Mouse (Mus musculus) forebrain, embryonic 14.5 days (tissue): ENCODE results near the gene Tle3. TPM values are rescaled to one million over a fixed set of nuclear protein-coding genes. Genes with fewer than 3 reads are reported as not detected.

Experiments
- ATAC-seq: fragments of 200-750 bp; cut with Nextera tagmentation; 2 replicates; pipeline ENCODE4 v1.8.0; 2017; ENCODE audit warnings: mild to moderate bottlenecking, moderate library complexity
- DNase-seq: peaks from one replicate; pipeline ENCODE4 v3.0.0-alpha.2; 2015; ENCODE audit warnings: low spot score
- H3K27ac ChIP-seq: fragments of 300-500 bp; sonication (generic); 2 replicates; pipeline ENCODE4 v1.5.1; 2014; ENCODE audit warnings: low read depth, mild to moderate bottlenecking, control low read depth, low read length, moderate library complexity
- H3K27me3 ChIP-seq: fragments of 300-500 bp; sonication (generic); replicated peaks from 2 replicates; pipeline ENCODE4 v1.6.1; 2014; ENCODE audit warnings: low read length, control low read depth, mixed read lengths; ENCODE audit not compliant: control insufficient read depth, insufficient read depth
- H3K36me3 ChIP-seq: fragments of 300-500 bp; sonication (generic); 2 replicates; pipeline ENCODE4 v1.6.1; 2014; ENCODE audit warnings: low read length, control low read depth; ENCODE audit not compliant: control insufficient read depth, insufficient read depth
- H3K4me1 ChIP-seq: fragments of 300-500 bp; sonication (generic); 2 replicates; pipeline ENCODE4 v1.6.1; 2014; ENCODE audit warnings: antibody characterized with exemption, low read length, control low read depth; ENCODE audit not compliant: control insufficient read depth, insufficient read depth
- H3K4me2 ChIP-seq: fragments of 300-500 bp; sonication (generic); 2 replicates; pipeline ENCODE4 v1.6.1; 2014; ENCODE audit warnings: mild to moderate bottlenecking, control low read depth, low read length
- H3K4me3 ChIP-seq: fragments of 300-500 bp; sonication (generic); 2 replicates; pipeline ENCODE4 v1.5.1; 2014; ENCODE audit warnings: low read depth, low read length, control low read depth
- H3K9ac ChIP-seq: fragments of 300-500 bp; sonication (generic); 2 replicates; pipeline ENCODE4 v1.6.1; 2014; ENCODE audit warnings: mild to moderate bottlenecking, low read length, control low read depth, moderate library complexity
- H3K9me3 ChIP-seq: fragments of 300-500 bp; sonication (generic); replicated peaks from 2 replicates; pipeline ENCODE4 v1.6.1; 2016; ENCODE audit warnings: low read length, control low read depth, mixed read lengths; ENCODE audit not compliant: control insufficient read depth
- WGBS: fragments of 180-500 bp; shearing (Covaris S2); extraction: QIAGEN DNeasy Blood & Tissue Kit; methylation state at CpG from one replicate; pipeline ENCODE4 v1.1.7; 2014; 5-methylcytosine and 5-hydroxymethylcytosine counted together
- polyA plus RNA-seq: library from polyadenylated mRNA; unstranded; fragments of >200 nt; fragmentation: Nextera tagmentation; extraction: Ambion mirVana; gene quantifications from 2 replicates; pipeline ENCODE4 v1.2.1, GENCODE M21; 2014

The Tle3 gene
- polyA plus RNA-seq, 1 experiment from 2014 or later = 28.1 TPM

DNA sequence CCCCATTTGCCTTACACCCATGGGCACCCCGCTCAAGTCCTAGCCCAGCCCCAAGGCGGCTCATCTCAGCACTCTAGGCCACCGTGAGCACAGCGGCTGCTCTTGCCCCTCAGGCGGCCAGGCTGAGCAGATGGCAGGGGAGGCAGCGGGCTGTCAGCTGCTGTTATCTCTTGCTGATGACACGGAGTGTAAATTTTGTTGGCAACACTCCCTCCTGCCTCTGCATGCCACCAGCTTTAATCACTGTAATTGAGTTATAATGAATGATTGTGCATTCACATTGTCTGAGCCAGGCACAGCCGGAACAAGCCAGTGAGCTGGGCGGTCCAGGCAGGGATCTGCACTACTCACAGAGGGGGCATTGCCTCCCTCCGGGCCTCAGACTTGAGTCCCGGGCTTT is 61.9 kb downstream of the Tle3 start:
- Histone ChIP-seq H3K9ac (no peak overlapping the region), H3K27me3 (0 out of 2 replicates have a peak, but pooled peaks cover 8% of the 10 kb centered on the region), H3K27ac (peak overlapping the region; percentile 23; the same call in 1 of the 2 replicates), H3K4me1 (peaks cover 10% of the 10 kb centered on the region), H3K4me2 (no peak overlapping the region), H3K4me3 (no peak overlapping the region), H3K36me3 (no peaks in the 10 kb centered on the region), H3K9me3 (no peaks in the 10 kb centered on the region)
- peak; percentile 91 for DNase-seq
- peak; percentile 92 for ATAC-seq
- WGBS = 13% methylated on average over 11 of the region's 11 CpGs

DNA sequence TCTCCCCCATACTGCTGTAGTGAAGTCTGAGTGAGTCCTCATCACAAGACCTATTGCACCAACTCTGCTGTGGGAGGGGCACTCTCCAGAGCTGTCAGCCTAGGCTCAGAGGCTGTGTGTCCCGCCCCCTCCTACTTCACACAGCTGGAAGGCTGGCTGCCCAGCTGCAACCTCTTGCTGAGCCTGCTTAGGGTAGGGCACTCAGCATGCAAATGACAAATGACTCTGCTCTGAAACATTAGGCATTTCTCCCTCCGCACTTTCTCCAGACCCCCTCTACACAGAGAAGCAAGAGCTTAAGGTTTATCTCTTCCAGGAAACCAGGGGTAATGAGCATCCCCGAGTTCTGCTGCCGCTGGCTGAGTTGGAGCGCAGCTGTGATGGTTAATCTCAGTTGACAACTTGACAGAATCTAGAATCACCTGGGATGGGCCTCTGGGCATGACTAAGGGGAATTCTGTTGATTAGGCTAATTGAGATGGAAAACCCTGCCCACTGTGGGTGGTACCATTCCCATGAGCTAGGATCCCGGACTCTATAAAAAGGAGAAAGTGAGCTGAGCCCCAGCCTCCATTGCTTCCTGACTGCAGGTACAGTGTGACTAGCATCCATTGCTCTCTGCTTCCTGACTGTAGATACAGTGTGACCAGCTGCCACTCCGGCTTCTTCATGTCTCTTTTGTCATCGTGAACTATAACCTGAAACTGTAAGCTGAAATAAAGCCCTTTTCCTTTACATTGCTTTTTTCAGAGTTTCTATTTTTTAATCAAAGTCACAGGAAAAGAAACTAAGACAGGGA is 63.2 kb downstream of the Tle3 start:
- Histone ChIP-seq H3K4me1 (peaks cover 10% of the 10 kb centered on the region), H3K27ac (no peak overlapping the region), H3K4me2 (no peak overlapping the region), H3K27me3 (0 out of 2 replicates have a peak, but pooled peaks cover 8% of the 10 kb centered on the region), H3K4me3 (no peak overlapping the region), H3K36me3 (no peaks in the 10 kb centered on the region), H3K9ac (no peak overlapping the region), H3K9me3 (no peaks in the 10 kb centered on the region)
- ATAC-seq (peak; percentile 60; the same call in 1 of the 2 replicates), DNase-seq (peak; percentile 50)
- 35% methylated on average over 8 of the region's 8 CpGs for WGBS

DNA sequence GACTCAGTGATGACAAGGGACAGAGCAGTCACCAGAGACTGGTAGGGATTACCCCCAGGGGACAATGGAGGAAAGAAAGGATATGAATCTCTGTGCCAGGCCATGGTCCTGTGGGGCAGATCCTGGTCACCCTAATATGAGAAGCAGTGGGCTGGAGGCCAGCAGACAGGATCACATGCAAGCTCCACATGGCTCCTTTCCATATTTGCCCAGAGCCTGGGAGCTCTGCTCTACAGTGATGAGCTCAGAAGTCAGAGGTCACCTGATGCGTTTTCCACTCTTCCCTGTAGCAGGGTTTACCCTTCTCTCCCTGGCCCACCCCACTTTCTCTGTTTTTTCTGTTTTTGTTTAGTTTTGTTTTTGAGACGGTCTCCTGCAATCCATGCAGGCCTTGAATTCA is 63.9 kb downstream of the Tle3 start:
- Histone ChIP-seq H3K4me1 (peaks cover 10% of the 10 kb centered on the region), H3K27ac (no peak overlapping the region), H3K4me2 (no peak overlapping the region), H3K9me3 (no peaks in the 10 kb centered on the region), H3K9ac (no peak overlapping the region), H3K27me3 (0 out of 2 replicates have a peak, but pooled peaks cover 8% of the 10 kb centered on the region), H3K4me3 (no peak overlapping the region), H3K36me3 (no peaks in the 10 kb centered on the region)
- 92% methylated on average over 2 of the region's 2 CpGs for WGBS
- ATAC-seq (no peak), DNase-seq (no peak)

DNA sequence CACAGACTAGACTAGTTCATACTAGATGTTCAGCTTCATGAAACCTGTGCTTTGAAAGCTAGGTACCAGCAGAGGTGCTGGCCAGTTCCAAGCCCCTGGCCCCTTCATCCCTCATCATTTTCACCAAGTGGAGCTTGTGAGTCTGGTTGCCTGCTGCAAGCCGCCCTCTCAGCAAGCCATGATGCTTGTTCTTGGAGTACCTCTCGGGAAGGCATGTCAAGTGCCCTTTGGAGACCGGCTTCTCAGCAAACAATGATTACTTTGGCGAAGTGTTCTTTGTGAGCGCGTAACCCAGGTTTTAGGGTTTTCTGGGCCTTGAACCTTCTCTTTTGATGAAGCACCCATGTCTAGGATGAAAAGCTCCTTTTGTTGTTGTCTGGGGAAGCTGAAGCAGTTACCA is 64.6 kb downstream of the Tle3 start:
- DNase-seq = no peak
- no peak overlapping the region for H3K9ac ChIP-seq
- no peak overlapping the region for H3K27ac ChIP-seq
- H3K4me3 ChIP-seq = no peak overlapping the region
- ATAC-seq = no peak
- H3K36me3 ChIP-seq = no peaks in the 10 kb centered on the region
- peaks cover 10% of the 10 kb centered on the region for H3K4me1 ChIP-seq
- 86% methylated on average over 6 of the region's 6 CpGs for WGBS
- no peaks in the 10 kb centered on the region for H3K9me3 ChIP-seq
- no peak overlapping the region for H3K4me2 ChIP-seq
- 0 out of 2 replicates have a peak, but pooled peaks cover 8% of the 10 kb centered on the region for H3K27me3 ChIP-seq

DNA sequence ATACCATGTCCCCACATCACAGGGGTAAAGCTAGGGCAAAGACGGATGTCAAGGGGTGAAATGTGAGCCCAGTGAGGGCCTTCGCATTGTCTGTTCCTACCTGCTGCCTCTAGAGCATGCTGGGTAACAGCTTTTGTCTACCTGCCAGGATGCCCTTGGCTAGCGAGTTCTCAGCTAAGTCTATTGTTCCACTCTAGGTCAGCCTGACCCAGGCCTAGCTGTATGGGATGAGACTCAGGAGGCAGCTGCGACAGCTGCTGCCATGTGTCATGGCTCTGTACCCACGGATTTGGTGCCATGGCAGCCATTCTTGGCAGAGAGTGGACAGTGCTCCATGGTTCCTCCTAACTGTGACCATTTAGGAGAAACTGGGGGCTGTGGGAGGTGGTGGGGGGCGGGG is 66.9 kb downstream of the Tle3 start:
- Histone ChIP-seq H3K9ac (no peak overlapping the region), H3K36me3 (no peaks in the 10 kb centered on the region), H3K27me3 (0 out of 2 replicates have a peak, but pooled peaks cover 8% of the 10 kb centered on the region), H3K9me3 (no peaks in the 10 kb centered on the region), H3K27ac (no peak overlapping the region), H3K4me1 (0 out of 2 replicates have a peak, but pooled peaks cover 3% of the 10 kb centered on the region), H3K4me2 (no peak overlapping the region), H3K4me3 (no peak overlapping the region)
- ATAC-seq = no peak
- WGBS = 68% methylated on average over 6 of the region's 6 CpGs
- DNase-seq = no peak

DNA sequence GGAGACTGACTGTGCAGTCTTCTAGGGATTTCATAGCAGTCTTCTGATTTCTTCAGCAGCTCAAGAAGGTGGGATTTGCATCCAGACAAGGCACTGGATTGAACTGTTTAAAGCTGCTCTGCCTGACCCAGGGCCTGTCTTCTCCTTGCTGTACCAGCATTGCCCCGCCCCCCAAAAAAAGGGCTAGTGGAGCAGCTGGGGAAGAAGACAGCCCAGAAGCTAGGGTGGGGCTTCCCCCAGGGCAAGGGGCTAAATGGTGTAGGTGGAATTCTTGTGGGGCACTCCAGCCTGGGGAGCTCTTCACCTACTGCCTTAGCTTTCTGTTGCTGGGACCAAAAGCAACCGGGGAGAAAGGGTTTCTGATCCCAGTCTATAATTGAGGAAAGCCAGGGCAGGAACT is 67.8 kb downstream of the Tle3 start:
- Histone ChIP-seq H3K4me3 (no peak overlapping the region), H3K27me3 (0 out of 2 replicates have a peak, but pooled peaks cover 8% of the 10 kb centered on the region), H3K4me1 (0 out of 2 replicates have a peak, but pooled peaks cover 3% of the 10 kb centered on the region), H3K36me3 (no peaks in the 10 kb centered on the region), H3K9ac (no peak overlapping the region), H3K9me3 (no peaks in the 10 kb centered on the region), H3K4me2 (no peak overlapping the region), H3K27ac (no peak overlapping the region)
- DNase-seq (no peak), ATAC-seq (no peak)
- WGBS = 72% methylated on average over 2 of the region's 2 CpGs

DNA sequence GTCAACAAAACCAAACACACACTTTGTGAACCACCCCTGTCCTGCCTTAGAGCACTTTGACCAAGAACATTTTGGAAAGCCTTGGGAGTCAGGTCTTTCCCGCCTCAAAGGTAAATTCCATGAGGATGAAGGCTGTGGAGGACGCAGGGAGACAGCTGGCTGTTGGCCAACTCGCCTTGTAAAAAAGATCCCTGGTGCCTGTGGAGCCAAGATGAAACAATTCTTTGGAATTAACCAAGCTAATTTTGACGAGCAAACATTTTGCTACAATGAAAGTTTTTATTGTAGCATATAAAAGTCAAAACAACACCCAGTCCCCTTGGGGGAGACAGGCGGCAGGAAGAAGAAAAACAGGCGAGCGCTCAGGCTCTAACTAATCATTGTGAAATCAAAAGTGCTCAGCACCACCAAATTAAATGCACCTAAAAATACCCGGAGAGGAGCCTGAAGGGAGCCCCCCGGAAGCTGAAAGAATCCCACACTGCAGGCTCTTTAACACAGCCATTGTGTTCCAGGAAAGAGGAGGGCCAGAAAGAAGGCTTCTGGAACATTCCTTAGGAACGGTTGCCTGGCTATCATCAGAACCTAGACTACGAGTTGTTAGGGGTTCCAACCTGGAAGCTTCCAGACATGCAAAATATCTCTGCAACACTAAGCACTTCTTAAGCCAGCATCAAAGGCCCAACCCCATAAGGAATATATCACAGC is 69.2 kb downstream of the Tle3 start:
- no peaks in the 10 kb centered on the region for H3K36me3 ChIP-seq
- WGBS = 23% methylated on average over 11 of the region's 11 CpGs
- H3K27me3 ChIP-seq = 0 out of 2 replicates have a peak, but pooled peaks cover 8% of the 10 kb centered on the region
- ATAC-seq (no peak), DNase-seq (peak; percentile 47)
- H3K4me3 ChIP-seq = no peak overlapping the region
- peaks cover 6% of the 10 kb centered on the region for H3K4me1 ChIP-seq
- H3K9ac ChIP-seq = no peak overlapping the region
- H3K27ac ChIP-seq = no peak overlapping the region
- H3K4me2 ChIP-seq = no peak overlapping the region
- no peaks in the 10 kb centered on the region for H3K9me3 ChIP-seq

DNA sequence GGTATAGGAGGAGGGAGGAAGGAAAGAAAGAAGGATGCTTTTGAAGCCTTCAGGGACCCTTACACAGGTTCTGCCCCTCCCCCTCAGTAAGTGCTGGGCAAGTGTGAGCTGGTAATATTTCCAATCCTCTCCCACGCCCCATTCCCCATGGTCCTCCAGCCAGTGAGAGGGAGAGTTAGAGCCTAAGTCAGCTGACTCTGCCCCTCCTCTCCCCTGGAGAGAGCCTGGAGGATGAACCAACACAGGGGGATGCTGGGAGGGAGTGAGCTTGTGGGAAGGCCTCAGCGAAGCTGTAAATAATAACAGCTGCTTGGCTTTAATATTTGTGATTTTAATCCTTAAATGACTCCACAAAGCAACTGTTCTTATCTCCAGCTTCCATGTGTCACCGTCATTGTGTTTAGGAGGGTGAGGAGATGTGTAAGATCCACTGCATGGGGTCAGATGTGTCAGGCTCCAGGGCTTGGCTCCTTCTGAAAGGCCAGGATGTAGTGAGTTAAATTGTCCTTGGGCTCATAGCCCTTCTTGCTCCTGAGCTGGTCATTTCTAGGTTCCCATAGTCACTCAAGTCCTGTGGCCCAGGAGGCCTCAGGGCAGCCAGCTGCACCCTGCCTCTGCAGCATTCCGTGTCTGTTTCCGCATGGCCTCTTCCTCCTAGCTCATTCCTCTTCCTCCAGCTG is 70.9 kb downstream of the Tle3 start:
- Histone ChIP-seq H3K36me3 (no peaks in the 10 kb centered on the region), H3K4me3 (no peak overlapping the region), H3K4me1 (peaks cover 6% of the 10 kb centered on the region), H3K4me2 (no peak overlapping the region), H3K27ac (no peak overlapping the region), H3K9me3 (no peaks in the 10 kb centered on the region), H3K9ac (no peak overlapping the region), H3K27me3 (0 out of 2 replicates have a peak, but pooled peaks cover 4% of the 10 kb centered on the region)
- WGBS = 49% methylated on average over 5 of the region's 5 CpGs
- ATAC-seq = no peak
- peak; percentile 25 for DNase-seq
